Mouse (Mus musculus) embryo, embryonic 9.5 days (tissue): Measurements from ENCODE around the gene Atf5.

Experiments used
- DNase-seq: peaks from one replicate; pipeline ENCODE4 v3.0.0-alpha.2; 2017; ENCODE audit errors: extremely low spot score

Gene Atf5

GRCm38 (mm10) chr7:44820525-44820924, 4.1 kb upstream of the Atf5 start:
- no peak for DNase-seq

DNA sequence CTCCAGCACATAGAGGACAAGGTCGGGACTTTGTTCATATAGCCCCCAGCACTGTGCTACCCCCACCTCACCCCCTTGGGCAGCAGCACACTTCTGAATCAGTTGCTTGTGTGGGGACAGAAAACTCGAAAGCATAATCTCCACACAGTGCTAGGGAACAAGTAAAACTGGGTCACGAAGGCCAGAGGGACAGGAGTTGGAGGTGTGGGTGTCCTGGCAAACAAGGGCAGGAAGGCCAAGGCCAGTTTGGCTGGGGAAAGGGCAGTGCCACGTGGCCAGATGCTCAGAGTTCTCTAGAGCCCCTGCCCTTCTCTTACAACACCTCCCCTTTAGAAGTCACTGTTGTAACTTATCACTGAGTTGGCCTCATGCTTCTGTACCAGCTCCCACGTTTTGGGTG, 3.4 kb upstream of the Atf5 start:
- no peak for DNase-seq

DNA sequence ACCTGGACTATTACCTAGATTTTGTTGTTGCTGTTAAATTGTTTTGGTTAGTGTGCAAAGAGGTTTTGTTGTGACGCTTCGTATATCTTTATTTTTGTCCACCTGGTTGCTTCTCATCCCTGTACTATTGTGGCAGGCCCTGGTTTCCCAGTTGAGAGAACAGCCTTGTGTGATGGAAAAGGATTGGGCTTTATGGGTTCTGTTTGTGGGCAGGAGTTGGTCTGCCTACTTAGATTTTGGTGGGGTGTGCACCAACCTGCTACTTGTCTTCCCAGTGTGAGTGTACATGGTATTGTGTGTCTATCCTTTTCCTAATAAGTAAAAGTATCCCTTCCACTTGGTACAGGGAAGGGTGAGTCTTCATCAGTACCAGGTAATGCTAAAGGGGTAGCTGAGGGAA, 2.9 kb upstream of the Atf5 start:
- no peak for DNase-seq

DNA sequence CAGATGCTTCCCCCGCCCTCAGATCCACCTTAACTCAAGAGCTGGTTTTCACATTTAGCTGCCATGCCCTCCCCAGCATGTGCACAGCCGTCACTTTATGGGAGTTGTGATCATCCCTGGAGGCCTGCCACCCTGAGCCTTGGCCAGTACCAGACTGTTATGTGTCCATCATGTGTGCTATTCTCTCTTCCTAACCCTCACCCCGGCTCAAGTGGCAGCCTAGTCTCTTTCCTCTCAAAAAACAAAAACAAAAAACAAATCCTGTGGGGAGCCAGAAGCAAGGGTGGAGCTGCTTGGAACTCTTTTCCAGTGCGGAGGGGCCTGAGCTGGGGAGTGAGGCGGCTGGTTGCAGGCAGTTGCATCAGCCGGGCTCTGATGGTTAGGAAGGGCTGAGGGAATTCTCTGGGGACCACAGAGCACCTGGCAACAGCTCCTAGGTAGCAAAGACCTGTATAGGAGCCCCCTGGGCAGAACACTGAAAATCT, 2.3 kb upstream of the Atf5 start:
- DNase-seq = no peak

DNA sequence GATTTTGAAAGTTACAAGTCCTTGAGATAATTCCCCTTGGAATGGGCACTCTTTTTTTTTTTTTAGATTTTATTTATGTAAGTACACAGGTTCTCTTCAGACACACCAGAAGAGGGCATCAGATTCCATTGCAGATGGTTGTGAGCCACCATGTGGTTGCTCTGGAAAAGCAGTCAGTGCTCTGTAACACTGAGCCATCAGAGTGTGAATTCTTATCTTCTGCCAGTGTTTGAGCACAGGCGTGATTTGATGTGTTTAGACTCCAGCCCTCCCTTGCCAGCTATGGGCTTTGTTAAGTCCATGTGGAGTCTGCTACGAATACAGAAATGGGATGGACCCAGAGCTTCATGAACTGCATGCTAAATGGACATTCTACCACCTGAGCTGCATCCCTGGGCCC, 1.7 kb upstream of the Atf5 start:
- DNase-seq = no peak

DNA sequence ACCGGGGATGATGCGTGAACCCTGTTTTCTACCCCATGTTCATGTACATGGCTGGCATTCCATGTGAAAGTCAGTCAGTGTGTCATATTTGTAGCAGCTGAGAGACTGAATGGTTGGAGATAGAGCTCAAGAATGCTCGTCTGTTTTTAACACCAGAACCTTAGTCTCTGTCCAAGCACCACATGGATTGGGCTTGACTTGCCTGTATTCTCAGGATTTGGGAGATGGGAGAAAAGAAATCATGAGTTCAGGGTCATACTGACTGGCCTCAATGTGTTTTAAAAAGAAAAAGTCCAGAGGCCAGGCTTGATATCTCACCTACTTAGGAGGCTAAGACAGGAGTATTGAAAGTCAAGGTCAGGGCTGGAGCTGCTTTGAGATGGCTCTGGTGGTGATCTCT, 983 bp upstream of the Atf5 start:
- no peak for DNase-seq

GRCm38 (mm10) chr7:44815721-44816469, 563 bp downstream of the Atf5 start, which contains the start of the genes Nup62 and Il4i1:
Gene Nup62 (plus strand): TSS chr7:44816088.
Gene Il4i1 (plus strand): TSS chr7:44816387.
- DNase-seq = peak; percentile 99

- DNase-seq = no peak
Observed at GRCm38 (mm10) chr7:44814952-44815553, 1.4 kb downstream of the Atf5 start.

DNA sequence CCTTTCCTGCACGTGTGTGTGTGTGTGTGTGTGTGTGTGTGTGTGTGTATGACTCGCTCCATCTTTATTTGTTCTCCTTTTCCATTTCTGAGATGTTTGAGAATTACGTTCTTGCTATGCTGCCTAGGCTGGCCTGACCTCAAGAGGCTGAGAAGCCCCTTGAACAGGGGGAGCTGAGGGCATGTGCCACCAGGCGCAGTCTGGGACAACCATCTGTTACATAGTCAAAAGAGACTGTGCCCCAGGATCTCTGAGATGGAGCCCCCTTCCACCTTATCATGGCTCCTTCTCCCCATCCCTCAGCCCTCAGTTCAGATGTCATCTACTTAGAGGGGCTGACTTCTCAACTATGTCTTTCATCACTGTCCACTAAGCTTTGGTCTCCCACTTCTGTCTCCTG, 2.0 kb downstream of the Atf5 start:
- no peak for DNase-seq

DNA sequence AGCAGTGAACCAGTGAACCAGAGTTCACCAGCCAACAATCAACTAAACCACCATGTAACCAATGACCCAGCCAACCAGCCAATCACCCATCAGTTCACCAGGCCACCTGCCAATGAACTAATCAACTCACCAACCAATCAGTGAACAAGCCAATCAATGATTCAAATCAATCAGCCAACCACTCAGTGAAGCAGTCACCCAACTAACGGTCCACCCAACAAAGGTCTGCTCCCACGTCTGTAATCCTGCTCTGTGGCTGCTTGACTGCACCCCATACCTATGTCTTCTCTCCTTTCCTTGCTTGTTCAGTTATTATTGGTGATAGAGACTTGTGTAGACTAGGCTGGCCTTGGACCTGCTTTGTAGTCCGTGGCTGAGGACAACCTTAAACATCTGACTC, 2.5 kb downstream of the Atf5 start:
- no peak for DNase-seq

- DNase-seq = no peak
Observed at GRCm38 (mm10) chr7:44812651-44813325, 3.7 kb downstream of the Atf5 start.

DNA sequence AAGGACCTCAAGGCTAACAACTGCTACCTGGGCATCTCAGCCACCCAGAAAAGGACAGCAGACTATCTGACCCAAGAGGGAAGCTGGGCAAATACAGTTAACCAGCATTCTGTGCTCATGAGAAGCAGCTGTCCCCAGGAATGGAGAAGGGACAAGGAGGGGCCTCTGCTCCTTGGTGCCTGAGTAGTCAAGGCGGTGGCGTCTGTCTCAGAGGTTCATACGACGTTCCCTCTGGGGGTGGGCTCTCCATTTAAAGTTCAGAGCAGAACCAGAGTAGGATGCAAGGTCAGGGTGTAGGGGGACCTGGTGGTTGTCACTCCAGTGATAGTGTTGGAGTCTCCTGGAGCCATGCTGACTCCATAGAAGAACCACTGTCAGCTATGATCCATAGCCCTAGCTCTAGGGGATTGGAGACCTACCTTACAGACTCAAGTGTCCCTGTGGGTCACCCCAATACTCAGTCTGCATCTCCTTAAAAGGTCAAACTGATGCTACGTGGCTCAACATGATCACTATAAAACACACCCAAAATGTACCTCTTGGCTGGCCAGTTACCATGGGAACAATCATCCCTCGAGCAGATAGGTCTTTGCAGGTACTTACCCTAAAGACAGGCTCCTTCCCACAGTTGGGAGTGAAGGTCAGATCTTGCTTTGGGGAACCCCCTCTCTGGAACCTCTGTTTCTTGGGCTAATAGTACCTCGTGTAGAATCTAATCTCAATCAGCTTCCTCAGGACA, 5.5 kb downstream of the Atf5 start:
- no peak for DNase-seq

GRCm38 (mm10) chr7:44810365-44810764, 6.1 kb downstream of the Atf5 start:
- DNase-seq = no peak

DNA sequence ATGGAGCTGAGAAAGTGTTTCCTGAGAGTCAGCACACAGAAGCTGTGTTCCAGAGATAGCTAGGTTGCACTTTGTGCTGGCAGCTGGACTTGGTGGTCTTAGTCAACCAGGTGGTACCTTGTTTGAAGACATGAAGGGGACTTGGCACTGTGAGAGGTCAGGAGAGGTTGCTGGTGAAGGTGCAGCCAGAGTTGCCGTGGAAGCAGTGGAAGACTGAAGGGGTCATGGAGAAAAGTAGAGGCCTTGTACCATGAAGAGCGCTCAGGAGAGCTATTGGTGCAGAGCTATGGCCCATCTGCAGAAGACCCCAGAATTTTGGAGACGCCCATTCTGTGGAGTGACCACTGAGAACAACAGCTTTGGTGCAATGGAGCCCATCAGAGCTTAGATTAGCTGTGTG, 7.0 kb downstream of the Atf5 start:
- DNase-seq = no peak

DNA sequence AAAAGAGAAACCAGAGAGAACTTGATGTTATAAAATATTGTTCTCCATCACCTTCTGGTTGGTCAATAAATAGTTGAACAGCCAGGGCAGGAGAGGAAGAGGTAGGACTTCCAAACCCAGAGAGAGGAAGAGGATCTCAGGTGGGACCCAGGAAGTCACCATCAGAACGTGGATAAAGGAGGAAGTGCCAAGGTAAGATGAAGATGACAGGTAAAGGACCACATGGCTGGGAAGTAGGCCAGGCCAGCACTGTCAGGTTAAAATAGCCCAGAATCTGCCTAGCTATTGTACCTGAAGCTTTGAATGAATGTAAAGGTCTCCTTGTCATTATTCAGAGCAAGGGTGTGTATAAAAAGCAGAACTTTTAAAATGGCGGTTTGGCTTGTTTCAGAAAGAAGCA, 7.5 kb downstream of the Atf5 start:
- no peak for DNase-seq

DNA sequence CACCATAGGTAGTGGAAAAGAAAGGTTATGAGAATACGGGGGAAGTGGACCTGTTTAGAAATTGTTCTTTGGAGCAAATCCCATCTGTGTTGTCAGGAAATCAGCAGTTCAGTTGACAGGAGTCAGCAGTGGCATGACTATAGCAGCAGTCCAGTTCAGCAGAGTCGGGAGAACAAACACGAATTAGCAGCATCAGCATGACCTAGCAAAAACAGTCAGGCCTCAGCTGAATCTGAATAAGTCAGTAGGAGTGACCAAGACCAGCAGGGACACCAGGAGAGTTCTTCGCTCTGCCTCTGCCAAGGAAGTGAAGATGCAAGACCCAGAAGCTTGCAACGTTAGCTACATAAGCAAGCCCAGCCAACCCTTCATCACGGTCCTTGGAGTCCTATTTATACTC, 23.7 kb downstream of the Atf5 start:
- no peak for DNase-seq

- DNase-seq = no peak
Observed at GRCm38 (mm10) chr7:44790066-44790465, 26.4 kb downstream of the Atf5 start.

- no peak for DNase-seq
Observed at GRCm38 (mm10) chr7:44789531-44789930, 26.9 kb downstream of the Atf5 start.

- no peak for DNase-seq
Observed at GRCm38 (mm10) chr7:44780101-44780500, 36.4 kb downstream of the Atf5 start.

DNA sequence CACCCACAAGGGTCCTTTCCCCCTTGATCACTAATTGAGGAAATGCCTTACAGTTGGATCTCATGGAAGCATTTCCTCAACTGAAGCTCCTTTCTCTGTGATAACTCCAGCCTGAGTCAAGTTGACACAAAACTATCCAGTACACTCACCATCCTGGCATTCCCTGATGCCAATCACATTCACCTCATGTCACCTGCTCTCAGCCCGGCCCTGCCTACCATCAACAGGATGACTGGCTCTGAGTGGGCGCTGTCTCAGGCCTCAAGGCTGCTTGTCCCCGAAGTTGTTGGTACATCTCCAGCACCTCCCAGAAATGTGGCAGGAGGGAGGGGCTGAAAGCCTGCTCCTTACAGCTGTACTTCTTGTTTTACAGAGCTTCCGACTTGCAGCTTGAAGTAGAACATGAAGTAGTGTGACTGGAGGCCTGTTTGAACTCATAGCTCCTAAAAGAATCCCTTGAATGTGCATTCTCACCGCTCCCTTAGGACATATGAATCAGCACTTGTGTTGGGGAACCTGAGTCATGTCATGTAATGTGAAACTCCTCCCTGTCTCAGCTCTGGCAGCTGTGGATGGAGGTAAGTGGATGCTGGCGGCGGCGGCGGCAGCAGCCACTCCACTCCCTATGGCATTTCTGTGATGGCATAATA, 39.5 kb downstream of the Atf5 start:
- no peak for DNase-seq

DNA sequence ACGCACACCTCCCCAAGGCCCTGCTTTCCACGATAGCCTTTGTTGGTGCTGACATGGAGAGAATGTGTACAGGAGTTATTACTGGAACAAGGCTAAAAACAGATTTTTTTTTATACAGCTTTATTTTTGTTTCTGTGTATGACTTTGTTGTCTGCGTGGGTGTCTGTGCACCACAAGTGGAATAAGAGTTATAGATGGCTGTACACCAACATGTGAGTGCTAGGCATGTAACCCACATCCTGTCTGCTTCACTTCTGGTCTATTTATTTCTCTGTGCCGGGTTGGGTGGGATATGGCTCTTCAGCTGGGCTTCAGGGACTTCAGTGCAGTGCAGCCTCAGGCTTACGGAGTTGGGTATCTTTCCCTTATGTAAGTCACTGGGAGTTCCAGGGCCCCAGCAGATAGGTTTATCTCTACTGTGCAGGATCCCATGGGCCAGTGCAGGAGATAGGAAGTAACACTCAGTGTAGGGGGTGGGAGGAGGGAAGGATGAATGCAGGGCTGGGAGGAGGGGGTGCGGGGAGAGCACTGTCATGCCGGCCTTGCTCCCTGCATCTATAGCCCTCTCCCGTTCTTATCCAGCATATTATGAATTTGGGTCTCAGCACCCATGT, 43.8 kb downstream of the Atf5 start:
- no peak for DNase-seq
